Mouse (Mus musculus): ENCODE measurements around the gene Dnajc3. TPM values are rescaled to one million over a fixed set of nuclear protein-coding genes. Genes with fewer than 3 reads are reported as not detected.

Gene Dnajc3
- total RNA-seq, 2 experiments from 2014 or later = 37.2 to 38.7 TPM

- peak overlapping the region; percentile 80 for H3K27ac ChIP-seq
- peak overlapping the region; percentile 18 for H3K4me3 ChIP-seq
- intact Hi-C loops (cut with DNase I) = no loop called here
Measured at GRCm38 (mm10) chr14:119012607-119013431, 75.0 kb downstream of the Dnajc3 start.

GRCm38 (mm10) chr14:119013549-119013948, 75.8 kb downstream of the Dnajc3 start:
- intact Hi-C loops (cut with DNase I) = no loop called here
- peak overlapping the region; percentile 18 for H3K4me3 ChIP-seq
- peak; percentile 29 to 40 for DNase-seq (ENCODE audit: extremely low spot score in 1 of 2, low spot score in 2 of 2)
- no peak for TF ChIP-seq CTCF (IDR thresholded peaks at IDR 0.05)
- H3K27ac ChIP-seq = peak overlapping the region; percentile 80

More at GRCm38 (mm10) chr14:119012607-119013431, 75.0 kb downstream of the Dnajc3 start:
- TF ChIP-seq CTCF (IDR thresholded peaks at IDR 0.05) = no peak; the same call in 1 of the 2 replicates
- DNase-seq (ENCODE audit: extremely low spot score in 1 of 2, low spot score in 2 of 2) = peak; percentile 69 to 78

GRCm38 (mm10) chr14:119025889-119026288, 88.1 kb downstream of the Dnajc3 start:
- Histone ChIP-seq H3K4me3 (no peak overlapping the region), H3K27ac (no peak overlapping the region)
- TF ChIP-seq CTCF (IDR thresholded peaks at IDR 0.05) = peak; percentile 39
- intact Hi-C loops (cut with DNase I) = loop anchor here (2.0 to 5.0 kb wide), 3 partner anchors 37 to 204 kb away; no protein-coding TSS in a partner anchor
- DNase-seq (ENCODE audit: extremely low spot score in 1 of 2, low spot score in 2 of 2) = no peak

- peak; percentile 91 for TF ChIP-seq CTCF (IDR thresholded peaks at IDR 0.05)
- H3K27ac ChIP-seq = no peak overlapping the region
- intact Hi-C loops (cut with DNase I) = loop anchor here (2.0 to 5.0 kb wide), 3 partner anchors 38 to 205 kb away; no protein-coding TSS in a partner anchor
- H3K4me3 ChIP-seq = no peak overlapping the region
- peak; percentile 47 to 60 for DNase-seq (ENCODE audit: extremely low spot score in 1 of 2, low spot score in 2 of 2)
Measured at GRCm38 (mm10) chr14:119027130-119027529, 89.4 kb downstream of the Dnajc3 start.

GRCm38 (mm10) chr14:119027675-119028253, 90.0 kb downstream of the Dnajc3 start:
- intact Hi-C loops (cut with DNase I) = loop anchor here (2.0 to 5.0 kb wide), 3 partner anchors 39 to 205 kb away; no protein-coding TSS in a partner anchor
- no peak for DNase-seq (ENCODE audit: extremely low spot score in 1 of 2, low spot score in 2 of 2)
- H3K27ac ChIP-seq = no peak overlapping the region
- TF ChIP-seq CTCF (IDR thresholded peaks at IDR 0.05) = no peak
- H3K4me3 ChIP-seq = no peak overlapping the region

Other genes starting within 250 kb of the Dnajc3 start
- gene Abcc4, start 231.8 kb upstream of the Dnajc3 start, total RNA-seq (2021) = 10 to 100 TPM in 1 of 2 experiments, 1 to 10 TPM in 1; 9.5 to 11.0 TPM
- gene Cldn10, start 150.1 kb upstream of the Dnajc3 start, total RNA-seq (2021) = 10 to 100 TPM; 25.8 to 25.9 TPM
- gene Dzip1, start 12.5 kb upstream of the Dnajc3 start, total RNA-seq (2021) = 100 to 1,000 TPM; 101 to 117 TPM
- gene Uggt2, start 161.5 kb downstream of the Dnajc3 start, total RNA-seq (2021) = 10 to 100 TPM; 29.2 to 33.8 TPM
- gene Hs6st3, start 200.4 kb downstream of the Dnajc3 start, total RNA-seq (2021) = 10 to 100 TPM; 61.7 to 71.9 TPM

All from left cerebral cortex, adult 2 months (tissue).